Mouse (Mus musculus): ENCODE data around the gene Ints14.

- TF ChIP-seq MEF2A (IDR thresholded peaks at IDR 0.05; ENCODE audit: borderline replicate concordance, low read depth, low read length), result no peak
- TF ChIP-seq CHD2 (IDR thresholded peaks at IDR 0.05; ENCODE audit: low read length), result no peak
- no peak for TF ChIP-seq MAX (IDR thresholded peaks at IDR 0.05; ENCODE audit: low read length)
These were observed 30.4 kb upstream of the Ints14 start for GRCm38 (mm10) chr9:64930256-64930655.

All from CH12.LX (cell line).